Mouse (Mus musculus): Measurements from ENCODE around the gene Lmo2.

- TF ChIP-seq CTCF (IDR thresholded peaks at IDR 0.05; ENCODE audit: borderline replicate concordance, insufficient read depth, low read length) = no peak
- no peak for TF ChIP-seq POLR2A (IDR thresholded peaks at IDR 0.05; ENCODE audit: low read depth, low read length)
Observed at GRCm38 (mm10) chr2:103932025-103932424, 25.8 kb upstream of the Lmo2 start.
